Mouse (Mus musculus) ES-CJ7 (cell line): ENCODE measurements at regions not wholly inside any gene's neighbourhood (a gene's known extent, or its start where the extent isn't known, plus 50 kb on each side); places are given as distances from the start of the nearest gene placed in this dataset.
"Not testable (repeated sequence)": the region's sequence is repeated elsewhere in the genome, so short reads cannot be mapped to it uniquely, and the experiment has no call there.

Source experiments
- DNase-seq: peaks from one replicate; pipeline ENCODE4 v3.0.0; 2011; ENCODE audit warnings: low read depth, low spot score

GRCm38 (mm10) chr12:79991279-79991678, 121.5 kb downstream of the Zfp36l1 start:
- no peak for DNase-seq

- no peak for DNase-seq
Measured at GRCm38 (mm10) chr12:79990751-79991150, 122.1 kb downstream of the Zfp36l1 start.

GRCm38 (mm10) chr12:79989582-79990110, 123.2 kb downstream of the Zfp36l1 start:
- no peak for DNase-seq

- DNase-seq = no peak
Measured at GRCm38 (mm10) chr12:79988401-79989358, 124.1 kb downstream of the Zfp36l1 start.

- no peak for DNase-seq
Measured at GRCm38 (mm10) chr12:79986241-79986976, 126.4 kb downstream of the Zfp36l1 start.

GRCm38 (mm10) chr12:79984985-79985747, 127.6 kb downstream of the Zfp36l1 start:
- no peak for DNase-seq

- peak; percentile 28 for DNase-seq
Measured at GRCm38 (mm10) chr12:79984025-79984790, 128.6 kb downstream of the Zfp36l1 start.

GRCm38 (mm10) chr12:79983232-79983631, 129.6 kb downstream of the Zfp36l1 start:
- no peak for DNase-seq

- not testable (repeated sequence) for DNase-seq
Measured at GRCm38 (mm10) chr12:79982497-79982896, 130.3 kb downstream of the Zfp36l1 start.

GRCm38 (mm10) chr12:79980711-79981110, 132.1 kb downstream of the Zfp36l1 start:
- DNase-seq = no peak

- no peak for DNase-seq
Measured at GRCm38 (mm10) chr12:79977136-79977535, 135.7 kb downstream of the Zfp36l1 start.

GRCm38 (mm10) chr12:79975466-79976239, 137.2 kb downstream of the Zfp36l1 start:
- DNase-seq = peak; percentile 59

GRCm38 (mm10) chr12:79975050-79975449, 137.8 kb downstream of the Zfp36l1 start:
- DNase-seq = no peak

- no peak for DNase-seq
Measured at GRCm38 (mm10) chr12:79974530-79974929, 138.3 kb downstream of the Zfp36l1 start.

- peak; percentile 31 for DNase-seq
Measured at GRCm38 (mm10) chr12:79973566-79974230, 139.1 kb downstream of the Zfp36l1 start.

- no peak for DNase-seq
Measured at GRCm38 (mm10) chr12:79970981-79971390, 141.8 kb downstream of the Zfp36l1 start.

GRCm38 (mm10) chr12:79970227-79970901, 142.4 kb downstream of the Zfp36l1 start:
- no peak for DNase-seq

GRCm38 (mm10) chr12:79969346-79970226, 143.2 kb downstream of the Zfp36l1 start:
- no peak for DNase-seq
